Mouse (Mus musculus): ENCODE data around the gene Mdm2.
A peak's percentile ranks its signal among the peaks of the same experiment; 100 is the strongest.

DNA sequence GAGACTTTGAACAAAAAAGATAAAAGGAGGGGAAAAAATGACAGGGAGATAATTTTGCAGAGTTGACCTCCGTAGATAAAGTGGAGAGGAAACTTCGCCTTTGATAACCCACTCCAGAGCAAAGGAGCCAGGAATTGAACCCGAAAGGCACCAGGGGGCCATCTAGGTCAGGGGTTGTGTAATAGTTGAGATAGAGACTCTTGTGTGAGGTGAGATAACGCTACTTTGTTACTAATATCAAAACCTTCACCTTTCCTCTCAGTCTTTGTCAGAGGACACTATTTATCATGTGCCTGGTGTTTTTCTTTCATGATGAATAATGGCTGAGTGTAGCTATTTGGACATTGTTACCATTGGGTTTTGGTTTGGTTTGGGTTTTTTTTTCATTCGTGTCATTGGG is 32.2 kb downstream of the Mdm2 start:
- no peak for TF ChIP-seq RCOR1 (IDR thresholded peaks at IDR 0.05; ENCODE audit: low read depth, low read length)
- no peak for TF ChIP-seq MAZ (IDR thresholded peaks at IDR 0.05; ENCODE audit: low read depth, low read length)
- no peak for TF ChIP-seq CTCF (IDR thresholded peaks at IDR 0.05 in 2 of 3, conservative IDR thresholded peaks at IDR 0.05 in 1 of 3; ENCODE audit: control insufficient read depth in 1 of 3, insufficient read depth in 1 of 3, low read depth in 2 of 3, low read length in 3 of 3, poor library complexity in 1 of 3, severe bottlenecking in 1 of 3)
- TF ChIP-seq POLR2A (IDR thresholded peaks at IDR 0.05; ENCODE audit: control insufficient read depth in 1 of 2, insufficient read depth in 1 of 2, low read depth in 1 of 2, low read length in 2 of 2, poor library complexity in 1 of 2): no peak
- peak; percentile 22 for TF ChIP-seq TAL1 (IDR thresholded peaks at IDR 0.05; ENCODE audit: low read length)
- 0 out of 2 replicates have a peak, but pooled peaks have one; percentile 26 for TF ChIP-seq MXI1 (IDR thresholded peaks at IDR 0.05; ENCODE audit: low read depth, low read length)
- no peak for TF ChIP-seq HCFC1 (IDR thresholded peaks at IDR 0.05; ENCODE audit: low read depth, low read length)
- no peak for TF ChIP-seq ZC3H11A (IDR thresholded peaks at IDR 0.05; ENCODE audit: low read depth, low read length)
- TF ChIP-seq CHD2 (IDR thresholded peaks at IDR 0.05; ENCODE audit: low read length): no peak
- TF ChIP-seq MEF2A (IDR thresholded peaks at IDR 0.05; ENCODE audit: extremely low read depth, insufficient replicate concordance, low read depth, low read length, poor library complexity, severe bottlenecking): no peak
- TF ChIP-seq EP300 (IDR thresholded peaks at IDR 0.05; ENCODE audit: low read depth in 1 of 2, low read length in 2 of 2): peak; percentile 77 to 78; a peak in 3 of 4 replicates
